Mouse (Mus musculus) MEL (cell line): ENCODE results near the gene Faiml. TPM values are rescaled to one million over a fixed set of nuclear protein-coding genes. Genes with fewer than 3 reads are reported as not detected.

Source experiments
- DNase-seq: peaks from one replicate; pipeline ENCODE4 v3.0.0; 2011; ENCODE audit warnings: low read depth, low spot score
- H3K27ac ChIP-seq: 2 replicates; pipeline ENCODE4 v1.5.1; 2012; ENCODE audit warnings: low read depth, mild to moderate bottlenecking, control low read depth, low read length, moderate library complexity; ENCODE audit not compliant: control insufficient read depth
- H3K27me3 ChIP-seq, 2 experiments: fragments of 150-350 bp in 1 of 2; sonication (generic) in 1 of 2; 2 replicates each; pipeline ENCODE4 v1.6.1; 2012; ENCODE audit warnings: low read length in 2 of 2, mild to moderate bottlenecking in 2 of 2, improper control_type of control experiment in 1 of 2, moderate library complexity in 1 of 2; ENCODE audit not compliant: insufficient read depth in 2 of 2, control insufficient read depth in 1 of 2
- H3K36me3 ChIP-seq, 2 experiments: 2 replicates each; pipeline ENCODE4 v1.6.1; 2012 to 2014; ENCODE audit warnings: low read length in 2 of 2, improper control_type of control experiment in 1 of 2, inconsistent platforms in 1 of 2, mild to moderate bottlenecking in 1 of 2; ENCODE audit not compliant: insufficient read depth in 2 of 2, control insufficient read depth in 1 of 2
- H3K4me1 ChIP-seq, 2 experiments: fragments of 150-350 bp in 1 of 2; sonication (generic) in 1 of 2; 2 replicates each; pipeline ENCODE4 v1.6.1; 2012; ENCODE audit warnings: low read length in 2 of 2, improper control_type of control experiment in 1 of 2, mild to moderate bottlenecking in 1 of 2; ENCODE audit not compliant: insufficient read depth in 2 of 2, control insufficient read depth in 1 of 2
- H3K4me3 ChIP-seq, 2 experiments: fragments of 150-350 bp in 1 of 2; sonication (generic) in 1 of 2; 2 replicates each; pipeline ENCODE4 v1.5.1; 2012; ENCODE audit warnings: low read depth in 2 of 2, low read length in 2 of 2, mild to moderate bottlenecking in 2 of 2, moderate library complexity in 2 of 2, control low read depth in 1 of 2, improper control_type of control experiment in 1 of 2; ENCODE audit not compliant: control insufficient read depth in 1 of 2, insufficient read depth in 1 of 2
- H3K79me2 ChIP-seq: 2 replicates; pipeline ENCODE4 v1.6.1; 2012; ENCODE audit warnings: mild to moderate bottlenecking, low read length, moderate library complexity; ENCODE audit not compliant: control insufficient read depth, poor library complexity, insufficient read depth
- H3K9ac ChIP-seq: 2 replicates; pipeline ENCODE4 v1.6.1; 2012; ENCODE audit warnings: low read depth, mild to moderate bottlenecking, control low read depth, low read length, moderate library complexity; ENCODE audit not compliant: control insufficient read depth, poor library complexity, severe bottlenecking
- H3K9me3 ChIP-seq: fragments of 150-350 bp; sonication (generic); replicated peaks from 2 replicates; pipeline ENCODE4 v1.6.1; 2012; ENCODE audit warnings: mild to moderate bottlenecking, low read length, improper control_type of control experiment, moderate library complexity; ENCODE audit not compliant: insufficient read depth
- E2F4 ChIP-seq: IDR thresholded peaks from 2 replicates; pipeline ENCODE4 v1.6.1; 2011; ENCODE audit warnings: low read depth, low read length, improper control_type of control experiment, borderline replicate concordance
- EP300 ChIP-seq, 2 experiments: IDR thresholded peaks; 2 replicates each; pipeline ENCODE4 v1.6.1; 2011; ENCODE audit warnings: improper control_type of control experiment in 2 of 2, low read length in 2 of 2, low read depth in 1 of 2, mild to moderate bottlenecking in 1 of 2
- ETS1 ChIP-seq: IDR thresholded peaks from 2 replicates; pipeline ENCODE4 v1.6.1; 2012; ENCODE audit warnings: low read depth, mild to moderate bottlenecking, inconsistent platforms, low read length, improper control_type of control experiment, moderate library complexity
- GABPA ChIP-seq: IDR thresholded peaks from 2 replicates; pipeline ENCODE4 v1.6.1; 2012; ENCODE audit warnings: low read depth, mild to moderate bottlenecking, inconsistent platforms, low read length, improper control_type of control experiment, moderate library complexity
- GATA1 ChIP-seq: IDR thresholded peaks from 2 replicates; pipeline ENCODE4 v1.6.1; 2011; ENCODE audit warnings: low read depth, low read length, improper control_type of control experiment
- HCFC1 ChIP-seq: IDR thresholded peaks from 2 replicates; pipeline ENCODE4 v1.6.1; 2012; ENCODE audit warnings: low read depth, mild to moderate bottlenecking, inconsistent platforms, low read length, improper control_type of control experiment, moderate library complexity
- MAFK ChIP-seq: IDR thresholded peaks from 2 replicates; pipeline ENCODE4 v1.6.1; 2011; ENCODE audit warnings: low read depth, mild to moderate bottlenecking, low read length, improper control_type of control experiment, borderline replicate concordance
- MXI1 ChIP-seq: IDR thresholded peaks from 2 replicates; pipeline ENCODE4 v1.6.1; 2011; ENCODE audit warnings: mild to moderate bottlenecking, low read depth, low read length, improper control_type of control experiment
- MYB ChIP-seq: IDR thresholded peaks from 2 replicates; pipeline ENCODE4 v1.6.1; 2011; ENCODE audit warnings: mild to moderate bottlenecking, low read depth, low read length, improper control_type of control experiment
- TAL1 ChIP-seq: IDR thresholded peaks from 2 replicates; pipeline ENCODE4 v1.6.1; 2012; ENCODE audit warnings: mild to moderate bottlenecking, inconsistent platforms, low read length, moderate library complexity, mixed read lengths
- ZC3H11A ChIP-seq: IDR thresholded peaks from 2 replicates; pipeline ENCODE4 v1.6.1; 2012; ENCODE audit warnings: low read depth, mild to moderate bottlenecking, inconsistent platforms, low read length, improper control_type of control experiment
- ZNF384 ChIP-seq: IDR thresholded peaks from 2 replicates; pipeline ENCODE4 v1.6.1; 2012; ENCODE audit warnings: low read depth, mild to moderate bottlenecking, inconsistent platforms, low read length, improper control_type of control experiment
- polyA plus RNA-seq, 2 experiments: library from polyadenylated mRNA; stranded (reverse) in 1 of 2; unstranded in 1 of 2; fragments of >175 nt in 1 of 2; fragments of >200 nt in 1 of 2; gene quantifications; 2 replicates each; pipeline versions ENCODE4 v1.2.1 to v1.2.4; 2012; ENCODE audit warnings: low replicate concordance in 2 of 2, low read depth in 1 of 2; ENCODE audit not compliant: insufficient read length in 2 of 2, insufficient read depth in 1 of 2, missing spikeins in 1 of 2
- total RNA-seq: library from RNA; depleted of rRNA; stranded (reverse); fragments of 300-350 nt; gene quantifications from 2 replicates; pipeline ENCODE4 v1.2.3, GENCODE M21; 2012; rRNA removed

Faiml gene
- total RNA-seq: not detected in 2 replicates
- polyA plus RNA-seq: not detected

DNA sequence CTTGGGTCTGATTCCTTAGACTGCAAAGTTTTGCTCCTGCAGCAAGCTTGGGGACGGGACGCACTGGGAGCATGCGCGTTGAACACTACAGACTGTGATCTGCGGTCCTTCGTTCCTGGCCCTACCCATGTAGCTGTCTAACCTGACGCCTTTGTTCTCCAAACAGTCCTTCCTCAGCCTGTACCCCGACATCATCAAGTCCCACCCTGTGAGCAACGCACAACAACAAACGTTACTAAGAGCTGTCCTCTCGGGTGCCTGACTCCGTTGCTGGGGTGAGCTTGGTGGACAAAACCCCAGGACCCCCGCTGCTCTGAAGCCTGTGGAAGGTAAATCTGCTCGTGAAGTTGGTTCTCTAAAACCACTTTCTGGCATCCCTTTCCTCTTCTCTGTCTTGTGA lies at the start of gene Faiml:
TSS of gene Faiml (minus strand) at position 101 of the 400 bp plus-strand sequence.
- Histone ChIP-seq H3K9ac (no peak within 1 kb of the TSS), H3K36me3 (peaks cover 0 to 9% of the 10 kb centered on the region in 2 experiments; a peak in 2 of 4 replicates), H3K27ac (no peak within 1 kb of the TSS), H3K4me3 (no peak within 1 kb of the TSS), H3K9me3 (no peaks in the 10 kb centered on the region), H3K79me2 (no peaks in the 10 kb centered on the region), H3K4me1 (peaks cover 2 to 5% of the 10 kb centered on the region in 2 experiments), H3K27me3 (no peaks in the 10 kb centered on the region)
- no peak for DNase-seq
- TF ChIP-seq MYB (no peak), TAL1 (no peak)

DNA sequence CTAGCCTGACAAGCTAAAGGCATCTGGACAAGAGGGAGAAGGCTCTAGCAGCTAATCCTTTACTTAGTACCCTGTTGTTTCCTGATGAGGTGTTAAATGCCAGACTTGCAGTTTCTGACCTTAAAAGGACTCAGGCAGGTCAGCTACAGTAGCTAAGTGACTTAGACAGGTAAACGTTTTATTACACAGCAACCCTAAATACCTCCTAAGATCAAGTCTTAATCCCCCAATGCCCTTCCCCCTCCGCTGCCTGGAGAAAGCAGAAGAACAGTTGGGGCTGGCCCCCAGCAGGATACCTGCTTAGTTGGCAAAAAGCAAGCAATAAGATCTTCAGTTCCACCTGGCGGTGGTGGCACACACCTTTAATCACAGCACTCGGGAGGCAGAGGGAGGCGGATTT lies 21.9 kb upstream of the Faiml start:
- no peak for TF ChIP-seq HCFC1
- TF ChIP-seq ZNF384: no peak
- TF ChIP-seq ZC3H11A: no peak
- TF ChIP-seq GABPA: no peak
- no peak for TF ChIP-seq MXI1
- no peak for TF ChIP-seq E2F4
- Histone ChIP-seq H3K27me3 (no peaks in the 10 kb centered on the region), H3K4me3 (no peak overlapping the region), H3K36me3 (peaks cover 6 to 8% of the 10 kb centered on the region in 2 experiments), H3K4me1 (peaks cover 0 to 3% of the 10 kb centered on the region in 2 experiments; a peak in 1 of 4 replicates), H3K9ac (no peak overlapping the region), H3K27ac (no peak overlapping the region), H3K9me3 (no peaks in the 10 kb centered on the region), H3K79me2 (no peaks in the 10 kb centered on the region)
- DNase-seq: no peak

DNA sequence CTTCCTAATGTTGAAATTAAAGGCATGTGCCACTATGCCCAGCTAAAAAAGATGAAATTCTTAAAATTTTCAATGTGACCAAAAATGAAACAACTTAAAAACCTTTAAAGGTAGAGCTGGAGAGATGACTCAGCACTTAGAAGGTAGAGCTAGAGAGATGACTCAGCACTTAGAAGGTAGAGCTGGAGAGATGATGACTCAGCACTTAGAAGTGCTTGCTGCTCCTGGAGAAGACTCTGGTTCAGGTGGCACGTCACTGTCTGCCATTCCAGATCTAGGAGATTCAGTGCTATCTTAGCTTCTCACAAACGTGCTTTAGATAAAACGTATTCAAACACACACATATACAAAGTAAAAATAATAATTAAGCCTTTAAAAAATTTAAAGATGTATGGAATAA lies 19.8 kb upstream of the Faiml start:
- Histone ChIP-seq H3K79me2 (no peaks in the 10 kb centered on the region), H3K9ac (no peak overlapping the region), H3K27ac (no peak overlapping the region; the same call in 1 of the 2 replicates), H3K4me1 (peaks cover 0 to 3% of the 10 kb centered on the region in 2 experiments; a peak in 1 of 4 replicates), H3K4me3 (no peak overlapping the region), H3K27me3 (no peaks in the 10 kb centered on the region), H3K36me3 (peaks cover 3 to 9% of the 10 kb centered on the region in 2 experiments), H3K9me3 (no peaks in the 10 kb centered on the region)
- TF ChIP-seq GABPA (peak; percentile 91), E2F4 (no peak), MAFK (peak; percentile 98), ETS1 (peak; percentile 75), GATA1 (0 out of 2 replicates have a peak, but pooled peaks have one; percentile 6), EP300 (IDR thresholded peaks at IDR 0.05; ENCODE audit: low read depth in 1 of 2, low read length in 2 of 2) (peak in 1 of 2 experiments; percentile 53; a peak in 2 of 4 replicates)
- peak; percentile 70 for DNase-seq
